Mouse (Mus musculus) cerebellum, adult 11 months (tissue): Measurements from ENCODE around the gene Ankrd35.
"Not testable (repeated sequence)": the region's sequence is repeated elsewhere in the genome, so short reads cannot be mapped to it uniquely, and the experiment has no call there.

Experiments
- DNase-seq: peaks from one replicate; pipeline ENCODE4 v3.0.0; 2022

The Ankrd35 gene

DNA sequence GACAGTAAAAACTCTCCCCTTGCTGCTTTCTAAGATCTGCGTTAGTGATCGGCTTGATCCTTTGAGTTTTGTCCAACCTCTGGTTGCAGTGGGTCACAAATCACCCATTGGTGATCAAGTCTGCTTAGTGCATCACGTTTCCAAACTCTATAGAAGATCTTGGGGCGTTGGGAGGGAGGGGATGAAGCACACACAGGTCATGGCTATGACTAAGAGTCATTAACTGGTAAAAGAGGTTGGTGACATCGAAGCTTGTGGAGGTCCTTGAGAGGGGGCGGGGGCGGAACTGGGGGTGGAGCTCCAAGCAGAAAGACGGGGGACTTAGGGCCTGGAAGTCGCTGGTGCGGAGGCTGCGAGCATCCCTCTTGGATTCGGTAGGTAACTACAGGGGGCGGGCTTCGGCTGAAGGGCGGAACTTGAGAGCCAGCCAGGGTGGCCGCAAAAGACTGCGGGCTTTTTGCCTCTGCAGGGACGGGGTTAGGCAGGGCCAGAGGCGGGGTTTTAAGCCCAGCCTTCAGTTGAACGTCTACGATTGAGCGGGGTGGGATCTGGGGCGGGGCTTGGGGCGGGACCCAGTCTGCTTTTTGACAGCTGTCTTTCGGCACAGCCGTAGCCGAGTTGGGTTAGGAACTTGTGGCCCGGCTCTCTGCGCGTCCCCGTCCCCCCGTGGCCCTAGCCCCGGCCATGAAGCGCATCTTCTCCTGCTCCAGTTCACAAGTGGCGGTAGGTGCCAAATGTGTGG is at the start of gene Ankrd35:
Ankrd35 (plus strand) TSS at position 405 of the 742 bp plus-strand sequence.
- DNase-seq = peak; percentile 76

DNA sequence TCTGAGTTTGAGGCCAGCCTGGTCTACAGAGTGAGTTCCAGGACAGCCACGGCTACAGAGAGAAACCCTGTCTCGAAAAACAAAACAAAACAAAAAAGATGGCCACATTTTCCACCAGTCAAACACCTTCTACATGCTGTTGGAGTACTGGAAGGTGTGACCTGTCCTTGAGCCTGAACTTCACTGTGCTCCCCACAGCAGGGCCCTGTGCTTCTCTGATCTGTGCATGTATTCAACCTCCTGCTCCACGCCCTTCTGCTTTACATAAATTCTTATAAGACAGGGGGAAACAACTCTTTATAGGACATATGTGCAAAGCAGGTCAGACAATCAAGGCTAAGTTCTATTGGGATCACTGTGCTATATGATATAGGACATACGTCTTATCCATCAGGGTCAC is 46.7 kb upstream of the Ankrd35 start:
- no peak for DNase-seq

DNA sequence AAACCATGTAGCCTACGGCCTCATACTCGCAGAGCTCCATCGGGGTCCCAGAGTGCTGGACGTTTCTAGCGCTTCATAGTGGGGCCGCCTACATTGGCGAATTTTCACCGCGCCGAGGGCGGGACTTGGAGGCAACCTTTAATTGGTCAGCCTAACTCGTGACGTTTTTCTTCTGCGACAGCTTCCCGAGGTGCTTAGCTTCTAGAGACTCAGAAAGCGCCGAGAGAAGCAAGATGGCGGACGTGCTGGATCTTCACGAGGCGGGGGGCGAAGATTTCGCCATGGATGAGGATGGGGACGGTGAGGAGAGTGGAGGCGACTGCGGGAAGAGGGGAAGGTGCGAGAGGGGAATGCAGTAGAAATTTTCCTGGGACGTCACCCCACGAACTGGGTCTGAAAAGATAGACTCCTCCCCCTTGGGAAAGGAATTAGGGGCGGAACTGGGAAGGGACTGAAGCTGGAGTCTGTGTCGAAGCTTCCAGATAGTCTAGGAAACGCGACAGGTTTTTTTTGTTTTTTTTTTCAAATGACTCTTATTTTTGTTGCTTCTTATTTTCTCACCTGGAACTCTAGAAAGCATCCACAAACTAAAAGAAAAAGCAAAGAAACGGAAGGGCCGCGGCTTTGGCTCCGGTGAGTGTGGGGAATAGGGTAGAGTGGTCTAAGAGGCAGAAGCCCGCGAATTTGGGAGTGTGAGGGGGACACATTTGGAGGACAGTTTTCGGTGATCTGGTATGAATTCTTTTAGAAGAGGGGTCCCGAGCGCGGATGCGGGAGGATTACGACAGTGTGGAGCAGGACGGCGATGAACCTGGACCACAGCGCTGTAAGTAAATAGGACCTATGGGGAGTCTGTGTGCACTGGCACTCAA is 40.0 kb upstream of the Ankrd35 start, which contains the start of gene Rbm8a:
Rbm8a (plus strand) TSS at position 205 of the 872 bp plus-strand sequence.
- DNase-seq = peak; percentile 93

DNA sequence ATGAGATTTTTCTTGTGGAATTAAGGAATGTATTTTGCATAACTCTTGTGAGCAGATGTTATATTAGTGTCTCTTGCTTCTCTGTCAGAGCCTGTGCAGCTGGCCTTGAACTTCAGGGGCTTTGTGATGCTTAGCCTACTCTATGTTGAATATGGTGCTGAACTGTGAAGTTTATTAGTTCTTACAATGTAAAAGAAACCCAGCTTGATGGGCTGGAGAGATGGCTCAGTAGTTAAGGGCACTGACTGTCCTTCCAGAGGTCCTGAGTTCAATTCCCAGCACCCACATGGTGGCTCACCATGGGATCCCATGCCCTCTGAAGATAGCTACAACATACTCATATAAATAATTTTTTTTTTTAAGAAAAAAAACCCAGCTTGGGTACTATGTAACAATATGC is 37.9 kb upstream of the Ankrd35 start:
- DNase-seq = no peak

DNA sequence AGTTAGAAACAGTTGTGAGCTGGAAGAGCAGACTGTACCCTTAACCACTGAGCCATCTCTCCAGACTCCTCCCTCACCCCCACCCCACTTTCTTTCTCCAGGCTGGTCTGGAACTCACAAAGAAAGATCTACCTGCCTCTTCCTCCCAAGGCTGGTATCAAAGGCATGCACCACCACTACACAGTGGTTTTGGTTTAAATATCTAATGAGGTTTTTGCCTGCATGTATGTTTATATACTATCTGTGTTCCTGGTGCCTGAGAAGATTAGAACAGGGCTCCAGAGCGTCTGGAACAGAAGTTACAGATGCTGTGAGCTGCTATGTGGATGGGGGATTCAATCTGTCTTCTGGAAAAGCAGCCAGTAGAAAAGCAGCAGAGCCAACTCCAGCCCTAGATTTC is 35.9 kb upstream of the Ankrd35 start:
- DNase-seq = no peak

DNA sequence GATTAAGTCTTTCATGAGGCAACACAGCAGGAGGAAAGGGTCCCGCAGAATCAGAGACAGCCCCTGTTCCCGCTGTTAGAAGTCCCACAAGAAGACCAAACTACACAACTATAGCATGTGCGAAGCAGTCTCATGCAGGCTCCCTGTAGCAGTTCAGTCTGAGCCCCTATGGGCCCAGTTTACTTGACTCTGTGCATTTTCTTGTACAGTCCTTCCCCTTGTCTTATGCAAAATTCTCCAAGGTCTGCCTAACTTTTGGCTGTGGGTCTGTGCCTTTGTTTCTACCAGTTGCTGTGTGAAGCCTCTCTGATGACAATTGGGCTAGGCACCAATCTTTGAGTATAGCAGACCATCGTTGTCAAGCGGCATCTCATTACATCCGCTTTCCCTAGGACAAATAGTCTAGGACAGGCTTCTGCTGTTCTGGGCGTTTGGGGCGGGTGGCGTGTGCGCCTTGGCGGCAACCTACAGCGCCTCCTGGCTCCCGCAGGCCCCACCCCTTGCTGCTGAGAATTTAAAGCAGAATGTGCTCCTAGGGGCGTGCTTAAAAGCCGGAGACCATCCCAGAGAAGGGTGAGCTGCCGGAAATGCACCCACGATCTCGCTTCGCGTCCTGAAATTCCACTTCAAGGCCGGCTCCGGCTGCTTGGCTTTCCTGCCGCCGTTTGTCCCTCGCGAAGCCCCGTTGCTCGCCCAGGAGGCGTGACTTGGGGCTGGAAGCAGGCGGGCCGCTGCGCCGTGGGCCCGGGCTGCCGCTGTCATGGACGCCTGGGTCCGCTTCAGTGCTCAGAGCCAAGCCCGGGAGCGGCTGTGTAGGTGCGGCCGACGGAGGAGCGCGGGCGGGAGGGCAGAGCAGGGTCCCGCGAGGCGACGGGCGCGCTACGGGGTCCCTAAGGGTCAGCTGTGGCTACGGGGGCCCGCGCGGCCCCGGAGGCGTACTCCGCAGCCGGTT is 34.7 kb upstream of the Ankrd35 start, which contains the start of the genes Pex11b and Gm42957:
Pex11b (plus strand) TSS at position 449 of the 952 bp plus-strand sequence.
Gm42957 (plus strand) TSS at position 547 of the 952 bp plus-strand sequence.
- DNase-seq = peak; percentile 77

DNA sequence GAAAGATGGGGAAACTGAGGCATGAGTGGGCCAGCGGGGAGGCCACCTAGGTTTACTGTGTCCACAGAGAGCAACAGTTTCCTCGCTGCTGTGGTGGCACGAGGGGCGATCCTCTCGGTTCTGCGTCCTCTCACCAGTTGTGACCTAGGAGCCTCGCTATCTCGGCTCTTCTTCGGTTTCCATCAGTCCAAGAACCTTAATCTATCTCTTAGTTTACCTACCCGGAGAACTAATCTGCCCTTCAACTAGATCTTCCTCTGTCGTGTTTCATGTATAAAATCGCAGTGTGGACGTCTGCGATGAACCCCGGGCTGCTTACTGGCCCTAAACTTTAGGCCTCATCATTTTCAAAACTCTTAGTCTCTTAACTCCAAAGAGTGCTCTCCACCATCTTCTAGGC is 34.0 kb upstream of the Ankrd35 start:
- DNase-seq = no peak

DNA sequence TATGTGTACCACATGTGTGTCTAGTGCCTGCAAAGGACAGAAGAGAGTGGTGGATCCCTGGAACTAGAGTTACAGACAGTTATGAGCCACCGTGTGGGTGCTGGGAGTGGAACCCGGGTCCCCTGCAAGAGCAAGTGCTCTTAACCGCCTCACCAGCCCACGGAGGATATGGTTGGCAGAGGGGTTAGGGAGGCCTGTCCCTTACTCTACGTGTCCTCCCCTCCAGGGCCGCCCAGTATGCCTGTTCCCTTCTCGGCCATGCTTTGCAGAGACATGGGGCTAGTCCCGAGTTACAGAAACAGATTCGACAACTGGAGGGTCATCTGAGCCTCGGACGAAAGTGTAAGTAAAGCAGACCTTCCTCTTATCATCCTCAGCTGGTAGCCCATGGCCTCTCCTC is 33.5 kb upstream of the Ankrd35 start:
- DNase-seq = no peak

DNA sequence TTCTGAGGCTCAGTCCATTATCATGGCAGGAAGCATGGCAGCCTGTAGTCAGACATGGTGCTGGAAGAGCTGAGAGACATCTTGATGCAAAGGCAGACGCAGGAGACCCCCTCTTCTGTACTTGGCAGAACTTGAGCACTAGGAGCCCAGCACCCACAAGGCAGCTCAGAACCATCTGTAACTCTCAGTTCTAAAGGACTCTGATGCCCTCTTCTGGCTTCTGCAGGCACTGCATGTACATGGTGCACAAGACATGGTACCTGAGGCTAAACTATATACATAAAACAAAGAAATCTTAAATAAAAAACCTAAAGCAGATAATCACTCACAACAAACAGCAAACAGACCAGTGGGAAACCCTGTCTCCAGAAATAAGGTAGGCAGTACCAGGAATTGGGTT is 30.7 kb upstream of the Ankrd35 start:
- no peak for DNase-seq

DNA sequence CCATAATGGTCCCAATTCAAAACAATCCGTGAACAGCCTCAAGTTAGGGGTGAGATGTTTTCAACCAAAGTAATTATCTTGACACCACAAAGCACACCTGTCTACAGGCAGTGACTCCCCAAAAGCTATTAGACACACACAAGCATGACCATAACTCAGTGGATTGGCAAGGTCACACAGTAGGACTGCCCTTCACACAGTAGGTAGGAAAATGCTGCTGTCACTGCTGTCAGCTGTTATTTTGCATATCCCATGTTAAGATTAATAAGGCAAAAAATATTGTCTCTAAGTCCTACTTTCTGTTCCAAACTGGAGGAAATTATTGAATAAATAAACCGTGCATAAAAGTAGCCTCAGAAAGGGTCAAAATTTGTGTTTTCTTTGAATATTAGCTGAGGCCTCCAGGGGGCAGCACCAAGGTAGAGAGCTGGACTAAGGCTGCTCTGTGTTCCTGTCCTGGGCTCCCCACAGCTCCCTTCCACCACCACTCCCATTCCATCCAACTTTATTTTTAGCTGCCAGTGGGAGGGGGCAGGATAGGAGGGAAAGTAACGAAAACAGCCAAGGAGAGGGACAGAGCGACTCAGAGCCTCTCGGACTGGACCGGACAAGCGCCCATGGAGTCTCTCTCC is 24.8 kb upstream of the Ankrd35 start, which contains the start of gene Itga10:
Itga10 (plus strand) TSS at position 567 of the 632 bp plus-strand sequence.
- DNase-seq = no peak

DNA sequence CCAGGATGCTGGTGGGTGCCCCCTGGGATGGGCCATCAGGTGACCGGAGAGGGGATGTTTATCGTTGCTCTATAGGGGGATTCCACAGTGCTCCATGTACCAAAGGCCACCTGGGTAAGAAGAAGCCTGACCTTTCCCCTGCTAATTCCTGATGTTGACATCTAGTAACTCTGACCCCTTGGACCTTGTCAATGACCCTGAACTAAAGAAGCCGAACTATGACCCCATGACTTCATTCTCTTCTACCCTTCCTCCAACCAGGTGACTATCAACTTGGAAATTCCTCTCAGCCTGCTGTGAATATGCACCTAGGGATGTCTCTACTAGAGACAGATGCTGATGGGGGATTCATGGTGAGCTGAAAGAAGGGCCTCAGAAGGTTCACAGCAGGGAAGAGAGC is 22.6 kb upstream of the Ankrd35 start:
- no peak for DNase-seq

DNA sequence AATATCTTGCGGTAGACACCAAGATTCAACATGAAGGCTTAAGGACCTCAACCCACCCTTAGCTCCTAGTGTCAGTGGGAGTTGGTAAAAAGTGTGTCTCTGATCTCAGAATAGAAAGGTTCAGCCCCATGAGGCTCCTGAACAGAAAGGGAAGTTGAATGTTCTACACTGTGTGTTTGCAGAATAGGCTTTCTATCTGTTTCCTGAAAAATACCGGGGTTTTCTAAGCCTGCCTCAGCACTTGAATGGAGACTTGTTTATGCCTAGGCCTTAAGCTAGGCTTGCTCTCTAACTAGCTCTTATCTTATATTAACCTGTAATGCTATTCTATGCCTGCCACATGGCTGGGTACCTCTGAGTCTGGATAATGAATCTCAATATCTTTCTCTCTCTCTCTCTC is 9.0 kb upstream of the Ankrd35 start:
- DNase-seq = no peak

DNA sequence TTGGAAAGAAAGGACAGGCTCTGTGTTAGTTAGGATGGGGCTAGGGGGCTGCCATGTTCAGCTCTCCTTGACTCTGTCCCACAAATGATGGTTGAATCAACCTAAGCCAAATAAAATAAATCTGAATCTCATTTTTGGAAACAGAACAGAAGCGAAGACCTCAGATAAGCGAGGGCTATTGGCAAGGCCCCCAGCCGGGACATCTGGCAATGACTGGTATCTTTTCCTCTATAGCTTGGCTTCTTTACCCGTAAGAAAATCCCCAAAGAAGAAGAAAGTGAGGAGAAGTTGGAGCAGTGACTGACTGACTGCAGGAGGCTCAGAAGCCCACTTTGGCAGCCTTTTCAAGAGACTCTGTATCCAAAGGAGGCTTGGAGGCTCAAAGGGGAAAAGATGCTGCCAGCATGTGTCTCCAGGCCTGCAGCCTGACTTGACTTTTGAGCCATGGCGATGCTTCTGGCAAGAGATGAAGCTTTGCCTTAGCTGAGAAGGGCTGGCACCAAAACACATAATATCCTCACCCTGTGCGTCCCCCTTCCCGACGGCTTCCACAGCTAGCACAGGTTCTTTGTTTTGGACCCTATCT is 7.1 kb upstream of the Ankrd35 start:
- DNase-seq = no peak

DNA sequence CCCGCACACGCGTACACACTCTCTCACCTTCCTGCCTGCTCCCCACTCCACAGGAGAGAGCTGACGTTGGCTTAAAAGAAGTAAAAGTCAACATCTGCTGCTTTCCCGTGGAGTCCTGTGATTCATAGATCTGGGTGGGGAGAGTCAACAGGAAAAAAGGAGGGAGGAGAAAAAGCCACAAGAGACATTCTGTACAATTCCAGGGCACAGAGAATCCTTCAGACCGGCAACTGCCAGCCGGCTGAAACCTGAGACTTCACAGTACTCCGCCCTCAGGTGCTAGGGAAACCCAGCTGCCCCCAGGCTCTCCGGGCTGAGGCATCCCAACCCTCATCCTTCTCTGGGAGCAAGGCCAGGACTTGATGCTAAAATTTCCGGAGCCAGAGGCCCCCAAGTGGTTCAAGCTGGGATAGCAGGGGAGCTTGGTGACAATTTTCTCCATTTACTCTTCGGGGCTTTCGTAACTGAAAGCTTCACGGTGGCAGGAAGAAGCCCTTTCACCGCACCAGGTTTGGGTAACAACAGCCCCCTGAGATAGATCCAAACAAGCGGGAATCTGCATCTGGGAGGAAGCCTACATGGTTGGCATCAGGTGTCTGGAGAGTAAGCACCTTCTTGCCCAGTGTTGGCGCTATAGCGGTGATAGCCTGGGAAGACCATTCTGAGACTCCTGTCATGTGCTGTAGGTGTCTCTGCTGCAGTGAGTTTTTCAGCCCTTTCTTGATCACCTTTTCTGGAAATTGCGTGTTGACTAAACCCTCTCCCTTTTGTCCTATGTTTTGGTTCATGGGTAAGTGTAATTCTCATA is 6.3 kb upstream of the Ankrd35 start:
- DNase-seq = peak; percentile 88

DNA sequence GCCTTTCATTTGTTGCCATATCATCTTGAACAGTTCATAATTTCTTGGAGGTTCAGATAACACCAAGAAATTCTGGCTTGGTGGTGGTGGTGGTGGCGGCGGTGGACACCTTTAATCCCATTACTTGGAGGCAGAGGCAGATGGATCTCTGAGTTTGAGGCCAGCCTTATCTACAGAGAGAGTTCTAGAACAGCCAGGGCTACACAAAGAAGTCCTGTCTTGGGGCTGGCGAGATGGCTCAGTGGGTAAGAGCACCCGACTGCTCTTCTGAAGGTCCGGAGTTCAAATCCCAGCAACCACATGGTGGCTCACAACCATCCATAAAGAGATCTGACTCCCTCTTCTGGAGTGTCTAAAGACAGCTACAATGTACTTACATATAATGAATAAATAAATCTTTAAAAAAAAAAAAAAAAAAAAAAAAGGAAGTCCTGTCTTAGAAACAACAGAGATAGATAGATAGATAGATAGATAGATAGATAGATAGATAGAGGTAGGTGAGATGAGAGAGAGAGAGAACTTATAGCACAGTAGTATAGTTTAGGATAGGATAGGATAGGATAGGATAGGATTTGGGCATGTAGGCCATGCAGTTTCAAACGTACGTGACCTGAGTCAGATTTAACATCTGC is 4.1 kb upstream of the Ankrd35 start:
- not testable (repeated sequence) for DNase-seq

DNA sequence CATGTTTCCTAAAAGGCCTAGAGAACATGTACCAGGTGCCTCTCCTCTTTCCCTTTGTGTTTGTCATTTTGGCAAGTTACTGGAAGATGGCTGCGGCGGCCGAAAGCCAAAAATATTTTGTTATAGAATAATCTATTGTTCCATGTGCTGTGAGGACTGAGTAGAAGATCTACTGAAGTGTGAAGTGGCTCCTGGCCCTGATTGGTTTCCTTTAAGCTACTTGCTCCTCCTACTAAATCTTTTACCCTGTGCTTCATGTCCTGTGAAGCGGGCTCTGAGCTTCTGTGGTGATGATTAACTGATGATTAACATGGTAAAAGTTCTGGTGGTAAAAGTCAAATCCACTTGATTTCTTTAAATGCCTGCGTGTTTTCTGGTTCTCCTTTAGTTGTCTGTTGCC is 3.0 kb upstream of the Ankrd35 start:
- no peak for DNase-seq

DNA sequence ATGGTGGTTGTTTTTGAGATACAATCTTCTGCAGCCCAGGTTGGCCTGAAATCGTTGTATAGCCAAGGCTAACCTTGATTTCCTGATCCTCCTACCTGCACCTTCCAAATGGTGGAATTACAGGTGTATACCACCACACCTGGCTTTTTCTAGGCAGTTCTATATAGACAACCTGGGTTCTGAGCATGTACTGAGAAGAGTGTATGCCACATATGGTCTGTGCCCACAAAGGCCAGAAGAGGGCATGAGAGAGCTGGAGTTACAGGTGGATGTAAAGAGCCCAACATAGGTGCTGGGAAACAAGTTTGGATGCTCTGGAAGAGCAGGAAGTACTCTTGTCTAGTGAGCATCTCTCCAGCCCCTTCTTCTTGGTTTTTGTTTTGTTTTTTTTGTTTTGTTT is 2.6 kb upstream of the Ankrd35 start:
- DNase-seq = no peak

DNA sequence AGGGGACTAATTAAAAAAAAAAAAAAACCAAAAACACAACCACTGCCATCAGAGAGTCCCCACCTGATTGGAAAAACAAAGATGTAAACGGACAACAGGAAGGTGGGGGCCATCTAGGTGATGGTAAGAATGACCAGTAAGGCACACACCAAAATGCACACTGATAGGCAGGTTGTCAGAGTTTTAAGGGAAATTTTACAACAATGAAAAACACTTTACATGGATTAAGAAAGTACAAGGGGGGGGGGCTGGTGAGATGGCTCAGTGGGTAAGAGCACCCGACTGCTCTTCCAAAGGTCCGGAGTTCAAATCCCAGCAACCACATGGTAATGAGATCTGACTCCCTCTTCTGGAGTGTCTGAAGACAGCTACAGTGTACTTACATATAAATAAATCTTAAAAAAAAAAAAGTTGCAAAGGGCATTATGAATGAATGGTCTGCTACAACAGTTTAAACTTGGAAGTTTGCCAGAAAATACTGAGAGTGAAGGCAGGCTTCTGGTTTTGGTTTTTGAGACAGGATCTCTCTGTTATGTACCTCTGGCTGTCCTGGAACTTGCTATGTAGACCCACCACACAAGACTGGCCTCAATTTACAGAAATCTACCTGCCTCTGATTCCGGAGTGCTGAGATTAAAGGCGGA is 1.4 kb upstream of the Ankrd35 start:
- no peak for DNase-seq

DNA sequence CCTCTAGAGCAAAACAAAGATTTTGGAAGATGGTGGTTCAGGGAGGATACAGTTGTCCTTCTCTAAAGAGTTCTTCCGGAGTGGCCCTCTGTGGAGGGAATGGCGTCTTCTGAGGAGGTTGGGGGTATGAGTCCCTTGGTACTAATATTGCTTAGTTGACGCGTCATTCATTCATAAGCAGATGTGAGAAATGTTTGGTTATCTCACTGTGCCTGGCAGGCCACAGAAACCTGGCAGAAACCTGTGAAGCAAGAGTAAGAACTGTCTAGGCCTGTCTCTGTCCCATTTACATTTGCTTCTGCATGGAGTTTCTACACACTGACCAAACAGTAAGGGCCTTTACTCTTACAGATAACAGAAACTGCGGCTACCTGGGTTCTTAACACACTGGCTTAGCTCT is 1.6 kb downstream of the Ankrd35 start:
- no peak for DNase-seq

DNA sequence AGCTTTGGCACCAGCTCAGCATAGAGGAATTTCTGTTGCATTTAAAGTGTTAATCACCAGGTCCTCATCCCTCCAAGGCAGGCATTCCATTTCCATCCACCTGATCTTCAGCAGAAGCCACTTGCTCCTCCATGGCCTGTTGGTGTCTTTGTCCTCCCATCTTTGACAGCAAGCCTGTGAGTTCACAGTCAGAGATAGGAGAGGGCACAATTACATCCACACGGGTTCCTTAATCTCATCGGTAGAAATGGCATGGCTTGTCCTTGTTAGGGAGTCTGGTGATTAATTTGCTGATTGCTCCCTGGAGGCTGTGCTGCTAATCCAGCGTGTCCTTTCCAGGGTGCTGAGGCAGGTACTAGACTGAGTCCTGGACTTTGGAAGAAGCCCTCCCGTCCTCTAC is 3.6 kb downstream of the Ankrd35 start:
- DNase-seq = no peak
